Mouse (Mus musculus) urinary bladder, adult 18-20 months (tissue): ENCODE measurements at regions not wholly inside any gene's neighbourhood (a gene's known extent, or its start where the extent isn't known, plus 50 kb on each side); places are given as distances from the start of the nearest gene placed in this dataset.

Source experiments
- DNase-seq, 2 experiments: peaks; one replicate each; pipeline ENCODE4 v3.0.0; 2022; ENCODE audit warnings: low spot score in 2 of 2, mixed read lengths in 2 of 2

DNA sequence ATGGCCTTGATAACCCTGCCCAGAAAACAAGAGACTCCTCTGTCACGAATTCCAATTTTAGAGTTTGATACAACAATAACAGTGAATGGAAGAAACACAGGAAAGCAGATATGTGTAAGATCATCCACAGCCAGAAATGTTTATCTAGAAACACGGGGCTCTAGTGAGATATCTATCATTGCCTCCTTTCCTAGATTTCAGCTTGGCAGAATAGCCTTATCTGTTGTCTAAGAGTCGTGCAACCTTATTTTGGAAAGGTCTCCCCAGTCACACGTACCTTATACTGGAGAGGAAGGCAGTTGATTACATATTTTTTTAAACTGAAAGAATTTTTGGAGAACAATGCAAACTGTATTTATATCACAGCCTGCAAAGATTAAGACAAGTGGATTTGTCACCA, 61.6 kb downstream of the Gm10295 start:
- no peak for DNase-seq

DNA sequence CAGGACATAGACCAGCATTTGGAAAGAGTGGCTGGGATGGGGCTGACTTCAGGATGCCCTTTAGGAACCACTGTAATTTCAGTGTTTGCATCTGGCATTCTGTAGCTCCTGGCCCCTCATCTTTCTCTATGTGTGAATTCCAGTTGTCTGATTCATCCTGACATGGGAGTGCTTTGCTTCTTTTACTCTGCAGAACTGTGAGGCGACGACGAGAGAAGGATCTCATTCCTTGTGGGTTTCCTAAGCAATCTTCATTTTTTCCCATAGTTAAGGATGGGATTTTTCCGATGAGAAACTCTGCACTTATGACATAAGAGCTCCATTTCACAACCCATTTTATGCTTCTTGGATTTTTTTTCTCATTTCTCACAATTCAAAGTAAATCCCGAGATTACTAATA, 62.0 kb downstream of the Gm10295 start:
- no peak for DNase-seq

DNA sequence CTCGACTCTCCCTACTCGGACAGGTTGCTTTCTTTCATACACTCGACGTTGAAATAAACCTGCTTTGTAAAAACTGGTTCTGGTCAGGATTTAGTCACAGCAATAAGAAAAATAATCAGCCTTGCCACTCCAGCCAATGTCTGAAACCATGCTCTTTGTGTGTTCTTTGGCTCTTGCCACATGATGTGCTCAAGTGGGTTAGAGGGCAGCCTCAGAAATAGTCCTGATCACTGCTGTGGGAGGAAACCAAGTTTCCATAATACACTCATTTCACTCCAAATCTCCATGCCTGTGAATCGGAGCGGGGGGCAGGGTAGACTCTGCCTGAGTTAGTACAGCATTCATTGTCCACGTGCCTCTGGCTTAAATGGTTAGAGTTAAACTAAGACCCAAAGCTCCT, 63.8 kb downstream of the Gm10295 start:
- no peak for DNase-seq

DNA sequence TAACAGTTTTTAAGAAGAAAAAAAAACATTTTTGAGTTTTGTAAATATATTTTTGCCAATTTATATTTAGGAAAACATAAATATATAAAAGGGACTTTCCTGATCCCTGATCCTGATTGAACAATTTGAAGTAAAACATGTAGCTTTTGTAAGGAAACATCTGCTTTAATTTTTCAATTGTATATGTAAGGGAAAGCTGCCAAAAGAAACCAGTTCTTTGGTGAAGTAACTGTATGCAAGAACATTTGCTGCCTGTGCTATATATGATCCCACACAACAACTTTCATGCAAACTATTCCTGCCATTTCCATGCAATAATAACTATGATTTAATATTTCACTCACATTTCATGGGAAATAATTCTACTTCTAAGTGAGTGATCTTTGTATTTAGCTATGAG, 67.0 kb downstream of the Gm10295 start:
- DNase-seq = no peak

DNA sequence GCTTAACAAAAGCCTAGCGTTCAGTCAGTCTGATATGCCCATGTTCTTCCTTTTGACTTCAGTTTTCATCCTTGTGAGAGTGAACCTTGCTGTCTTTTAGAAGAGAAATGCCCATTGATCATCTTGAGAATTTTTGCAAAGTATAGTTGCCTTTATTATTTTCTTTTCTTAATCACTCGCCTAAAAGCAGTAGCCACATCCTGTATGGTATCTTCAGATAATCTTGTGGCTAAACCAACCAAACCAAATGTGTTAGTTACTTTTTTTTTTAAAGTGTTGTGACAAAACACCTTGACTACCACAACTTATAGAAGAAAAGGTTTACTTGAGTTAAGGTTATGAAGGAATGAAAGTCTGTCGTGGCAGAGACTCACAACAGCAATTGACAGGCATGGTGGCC, 67.9 kb downstream of the Gm10295 start:
- DNase-seq = no peak

DNA sequence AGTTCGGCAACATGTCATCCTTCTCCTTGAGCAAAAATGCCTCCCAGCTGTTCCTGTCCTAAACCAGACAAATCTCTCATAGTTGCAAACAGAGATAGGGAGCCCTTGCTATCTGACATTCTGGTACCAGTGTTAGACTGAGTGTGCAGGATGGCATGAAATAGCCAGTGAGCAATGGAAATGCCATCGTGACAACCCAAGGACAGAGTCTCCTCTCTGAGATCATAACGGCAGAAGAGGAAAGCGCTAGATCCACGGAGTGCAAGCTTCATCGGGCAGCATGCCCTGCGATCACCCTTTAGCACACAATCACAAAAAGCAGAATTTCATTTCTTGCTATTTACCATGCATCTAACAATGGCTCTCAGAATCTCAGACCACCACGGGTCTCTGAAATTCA, 85.2 kb downstream of the Gm10295 start:
- DNase-seq = no peak

DNA sequence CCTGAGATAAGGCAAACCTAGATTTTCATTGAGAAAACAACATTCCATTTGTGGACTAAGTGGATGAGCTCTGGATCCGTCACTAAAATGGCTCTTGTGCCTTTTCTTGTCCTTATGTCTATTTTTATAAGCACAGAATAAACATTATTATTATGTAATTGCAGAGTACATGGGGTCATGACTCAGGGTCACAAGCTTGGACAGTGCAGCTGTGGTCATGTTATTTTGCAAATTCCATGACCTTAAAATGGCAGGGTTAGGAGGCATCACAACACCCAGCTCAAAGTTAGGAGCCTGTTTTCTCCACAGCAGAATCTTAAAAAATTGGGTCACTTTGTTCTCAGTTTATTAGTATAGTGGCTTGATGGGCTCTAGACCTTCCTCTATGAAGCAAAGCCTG, 87.2 kb downstream of the Gm10295 start:
- DNase-seq = no peak

DNA sequence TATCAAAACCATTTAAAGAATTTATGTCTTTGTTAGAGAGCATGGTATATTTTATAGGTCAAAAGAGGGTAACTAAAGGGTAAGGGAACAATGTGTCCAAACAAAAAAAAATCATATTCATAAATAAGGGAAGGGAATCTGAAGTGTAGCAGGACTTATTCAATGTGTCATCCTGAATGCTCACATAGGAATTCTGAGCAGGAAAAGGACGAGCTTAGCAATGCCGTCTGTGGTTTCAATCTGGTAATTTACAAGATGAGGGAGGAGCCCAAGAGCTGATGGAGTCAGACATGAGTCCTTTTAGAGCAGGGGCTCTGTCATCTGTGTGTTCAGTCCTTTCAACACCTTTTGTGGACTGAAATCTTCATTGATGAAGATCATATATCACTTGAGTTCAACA, 101.6 kb downstream of the Gm10295 start:
- no peak for DNase-seq

DNA sequence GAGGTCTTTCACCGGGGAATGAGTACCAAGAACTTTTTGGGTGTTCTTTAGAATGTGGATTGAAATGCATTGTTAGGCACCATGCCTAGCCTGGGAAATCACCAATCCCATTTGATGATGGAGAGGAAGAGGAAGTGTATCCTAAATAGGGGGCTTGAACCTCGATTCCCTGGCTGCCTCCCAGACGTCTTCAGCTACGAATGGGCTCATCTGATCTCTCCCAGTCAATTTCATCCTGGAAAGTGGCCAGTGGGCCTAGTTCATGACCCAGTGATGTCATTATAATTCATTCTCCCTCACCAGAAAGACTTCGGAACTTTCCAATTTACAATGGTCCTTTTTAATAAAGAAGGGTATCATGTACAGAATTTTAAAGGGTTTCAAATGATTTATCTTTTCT, 102.1 kb downstream of the Gm10295 start:
- no peak for DNase-seq

DNA sequence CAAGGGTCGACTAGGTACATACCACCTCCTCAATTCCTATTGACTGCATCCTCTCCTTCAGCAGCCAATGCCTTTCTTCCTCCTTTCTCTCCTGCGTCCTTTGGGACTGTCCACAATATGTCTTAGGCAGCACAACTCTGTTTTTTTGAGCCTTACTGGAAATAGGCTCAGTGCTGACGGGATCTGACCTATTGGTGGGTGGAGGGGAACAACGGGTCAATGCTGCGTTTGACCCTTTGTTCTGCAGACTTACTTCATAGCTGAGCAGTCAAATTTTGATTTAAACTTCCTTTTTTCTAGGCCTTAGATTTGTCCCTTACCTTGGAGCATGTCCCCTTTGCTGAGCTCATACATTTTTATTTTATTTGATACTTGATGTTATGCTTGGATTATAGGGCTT, 103.4 kb downstream of the Gm10295 start:
- DNase-seq = no peak

DNA sequence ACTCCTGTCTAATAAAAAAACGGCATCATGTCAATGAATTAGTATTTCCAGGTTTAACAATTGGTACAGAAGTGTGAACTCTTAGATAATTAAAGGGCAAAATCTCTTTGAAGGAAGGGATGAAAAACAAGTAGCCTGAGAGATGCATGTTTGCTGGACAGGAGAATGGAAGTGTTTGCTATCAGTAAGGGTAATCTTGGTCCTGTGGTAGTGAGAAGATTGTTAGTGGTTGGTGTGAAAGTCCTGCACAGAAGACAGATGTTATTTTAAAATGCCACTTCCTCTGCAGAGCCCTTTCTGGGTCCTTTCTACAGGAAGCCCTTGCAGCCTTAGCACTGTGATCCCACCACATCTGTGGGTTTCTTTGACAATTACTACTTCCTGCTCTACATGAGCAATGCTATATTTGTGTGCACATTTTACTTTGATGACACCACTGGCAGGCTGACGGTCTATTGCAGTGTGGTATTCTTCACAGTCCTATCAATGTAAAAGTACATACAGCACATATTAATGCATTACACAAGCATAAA, 108.8 kb downstream of the Gm10295 start:
- no peak for DNase-seq

DNA sequence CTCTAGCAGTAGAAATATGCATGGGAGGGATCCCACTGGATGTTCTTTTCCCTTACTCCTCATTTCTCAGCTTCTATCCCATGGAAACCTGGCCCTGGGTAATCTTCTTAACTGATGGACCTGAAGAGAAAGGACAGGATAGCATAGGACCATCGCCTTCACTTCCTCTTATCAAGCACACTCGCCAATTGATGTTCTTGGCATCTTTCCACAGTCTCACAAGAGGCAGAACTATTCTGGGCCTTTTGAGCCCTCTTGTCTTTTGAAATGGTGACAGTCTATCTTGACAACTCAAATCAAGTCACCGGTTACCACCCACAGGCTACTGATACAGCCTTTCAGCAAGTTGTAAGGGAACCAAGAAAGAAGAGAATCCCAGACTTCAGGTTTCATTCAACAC, 112.1 kb downstream of the Gm10295 start:
- no peak for DNase-seq

DNA sequence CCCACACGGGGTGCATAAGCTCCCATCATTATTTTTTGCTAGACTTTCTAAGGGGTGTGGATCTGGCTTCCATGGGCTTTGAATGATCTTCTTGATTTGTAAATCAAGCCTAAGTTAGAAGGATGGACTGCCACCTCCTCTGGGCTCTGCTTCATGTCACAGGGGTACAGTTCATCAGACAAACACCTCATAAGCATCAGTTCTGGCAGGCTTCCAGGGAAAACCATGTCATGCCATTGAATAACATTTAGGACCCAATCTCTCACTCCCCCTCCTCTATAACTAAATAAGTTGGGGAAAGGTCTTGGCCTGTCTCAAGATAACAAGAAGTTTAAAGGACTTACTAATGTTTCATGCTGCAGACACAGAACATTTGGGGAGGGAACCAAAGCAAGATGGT, 115.0 kb downstream of the Gm10295 start:
- DNase-seq = no peak

DNA sequence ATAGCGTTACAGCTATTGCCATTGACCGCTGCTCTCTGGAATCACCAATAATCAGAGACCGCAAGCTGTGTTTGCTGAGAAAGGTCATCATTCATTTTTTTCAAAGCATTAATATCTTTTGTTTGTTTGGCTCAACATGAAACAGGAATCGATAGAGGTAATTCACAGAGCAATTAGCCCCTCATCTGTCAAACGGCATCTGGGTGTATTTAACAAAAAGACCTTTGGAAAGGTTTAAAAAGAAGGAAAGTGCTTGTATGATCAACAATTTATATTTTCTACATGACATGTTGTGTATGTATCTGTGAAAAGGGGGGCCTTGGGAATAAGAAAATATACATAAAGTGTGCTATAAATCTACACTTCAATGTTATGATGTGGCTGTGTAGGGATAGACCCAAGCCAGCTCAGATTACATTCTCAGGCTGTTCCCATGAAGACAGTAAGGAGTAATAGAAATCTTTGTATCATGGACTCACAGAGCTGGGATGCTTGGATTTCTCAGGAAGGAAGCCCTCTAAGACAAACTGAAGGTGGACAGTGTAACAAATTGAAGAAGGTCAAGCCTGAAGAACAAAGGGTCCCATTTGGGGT, 117.0 kb downstream of the Gm10295 start:
- DNase-seq = no peak

DNA sequence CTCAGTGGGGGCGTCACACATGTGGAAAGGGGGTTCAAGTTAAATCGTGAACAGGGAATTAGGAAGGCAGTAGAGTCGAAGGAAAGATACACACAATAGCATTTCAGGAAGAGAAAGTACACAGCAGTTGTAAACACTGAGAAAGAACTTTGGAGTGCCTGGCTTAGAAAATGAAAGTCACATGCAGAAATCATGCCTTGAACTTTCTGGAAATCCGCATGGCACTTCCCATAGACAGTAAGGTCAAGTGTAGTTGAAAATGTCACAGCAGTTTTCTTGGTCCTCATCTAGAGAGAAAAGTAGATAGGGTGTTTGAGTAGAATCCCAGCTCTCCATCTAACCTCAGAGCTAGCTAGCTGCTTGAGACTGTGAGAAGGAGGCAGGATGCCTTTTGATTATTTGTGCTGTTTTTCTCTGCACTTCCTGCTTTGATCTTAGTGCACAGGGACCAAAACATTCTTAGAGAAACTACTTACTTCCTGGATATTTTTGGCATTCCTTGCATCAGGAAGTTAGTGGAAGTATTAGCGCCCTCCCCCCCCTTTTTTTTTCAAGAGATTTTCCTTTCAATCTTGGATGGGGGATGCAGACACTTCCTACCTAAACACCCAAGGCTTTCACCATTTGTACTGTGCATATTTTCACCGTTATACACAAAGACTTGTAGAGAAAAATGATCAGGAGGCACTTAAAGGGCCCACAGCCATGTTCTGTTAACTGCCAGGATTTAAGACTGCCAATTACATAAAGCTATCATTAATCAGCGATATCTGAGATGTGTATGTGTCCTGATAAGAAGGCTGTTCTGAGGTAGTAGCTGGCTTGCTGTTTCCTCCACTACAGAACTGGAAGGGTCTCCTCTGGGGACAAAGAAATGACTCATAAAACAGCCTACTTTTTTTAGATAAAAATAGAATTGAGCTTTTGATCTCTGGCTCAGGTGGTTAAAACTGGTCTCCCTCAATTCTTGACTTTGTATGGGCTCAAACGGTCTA, 118.2 kb downstream of the Gm10295 start:
- no peak for DNase-seq

DNA sequence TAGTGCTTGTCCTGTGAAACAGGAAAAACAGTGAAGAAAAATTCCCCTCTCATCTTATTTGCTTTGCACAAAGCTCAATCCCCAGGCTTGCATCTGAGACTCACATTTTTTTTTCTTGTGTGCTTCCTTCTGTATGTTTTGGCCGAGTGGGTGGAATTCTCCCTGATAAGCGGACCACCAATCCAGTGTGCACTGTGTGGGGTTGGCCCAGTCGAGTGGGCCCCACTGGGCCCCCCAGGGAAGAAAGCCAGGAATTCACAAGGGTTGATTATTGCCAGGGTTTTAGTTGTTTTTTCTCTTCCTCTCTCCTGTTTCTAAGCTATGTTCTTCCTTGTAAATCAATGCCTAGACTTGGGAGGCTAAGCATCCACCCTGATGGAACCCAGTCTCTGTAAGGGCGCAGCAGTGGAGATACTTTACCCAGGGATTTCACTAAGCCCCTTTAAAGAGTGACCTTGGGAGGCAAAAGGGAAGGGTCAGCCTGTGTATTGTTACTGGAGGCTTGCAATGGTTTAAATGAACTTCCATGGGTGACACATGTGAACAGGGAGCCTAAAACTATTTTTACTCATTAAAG, 120.3 kb downstream of the Gm10295 start:
- no peak for DNase-seq

DNA sequence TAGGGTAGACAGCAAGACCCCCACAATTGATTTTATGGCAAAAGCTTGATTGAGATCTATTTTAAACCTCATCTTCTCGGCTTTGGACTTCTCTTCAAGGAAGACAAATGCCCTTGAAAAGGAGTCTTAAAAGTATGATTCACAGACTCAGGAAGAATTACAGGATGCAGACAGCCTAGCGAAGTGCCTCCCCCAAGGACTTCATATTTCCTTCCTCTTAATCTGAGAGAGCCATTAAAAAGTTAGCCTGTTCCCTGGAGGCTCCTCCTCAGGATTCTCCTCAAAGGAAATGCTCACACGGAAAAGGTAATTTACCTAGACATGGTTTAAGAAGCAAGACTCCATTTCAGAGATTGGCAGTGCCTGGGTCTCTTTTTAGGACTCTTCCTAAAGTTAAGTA, 122.1 kb downstream of the Gm10295 start:
- no peak for DNase-seq

DNA sequence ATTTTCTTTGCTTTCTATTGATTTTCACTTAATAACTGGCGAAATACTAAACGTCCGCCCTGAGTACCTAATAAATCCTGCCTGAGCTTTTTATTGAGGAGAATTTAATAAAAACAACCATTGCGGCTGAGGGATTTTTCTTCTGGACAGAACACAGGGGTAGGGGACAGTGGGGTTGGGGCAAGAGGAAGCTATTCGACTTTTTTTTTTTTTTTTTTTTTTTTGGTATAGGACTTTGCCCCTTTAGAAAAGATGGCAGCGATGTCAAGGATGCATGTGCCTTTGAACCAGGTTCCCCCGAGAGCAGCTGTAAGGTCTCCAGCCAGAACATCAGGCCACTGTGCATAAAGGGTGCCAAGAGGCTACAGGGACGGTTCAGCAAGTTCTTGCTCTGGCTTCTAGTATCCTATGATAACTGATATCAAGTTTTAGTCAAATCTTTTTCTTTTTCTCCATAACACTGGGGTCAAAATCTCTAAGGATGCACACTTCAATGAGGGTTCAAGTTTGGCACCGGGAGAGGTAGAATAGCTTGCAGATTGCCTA, 126.9 kb downstream of the Gm10295 start:
- no peak for DNase-seq

DNA sequence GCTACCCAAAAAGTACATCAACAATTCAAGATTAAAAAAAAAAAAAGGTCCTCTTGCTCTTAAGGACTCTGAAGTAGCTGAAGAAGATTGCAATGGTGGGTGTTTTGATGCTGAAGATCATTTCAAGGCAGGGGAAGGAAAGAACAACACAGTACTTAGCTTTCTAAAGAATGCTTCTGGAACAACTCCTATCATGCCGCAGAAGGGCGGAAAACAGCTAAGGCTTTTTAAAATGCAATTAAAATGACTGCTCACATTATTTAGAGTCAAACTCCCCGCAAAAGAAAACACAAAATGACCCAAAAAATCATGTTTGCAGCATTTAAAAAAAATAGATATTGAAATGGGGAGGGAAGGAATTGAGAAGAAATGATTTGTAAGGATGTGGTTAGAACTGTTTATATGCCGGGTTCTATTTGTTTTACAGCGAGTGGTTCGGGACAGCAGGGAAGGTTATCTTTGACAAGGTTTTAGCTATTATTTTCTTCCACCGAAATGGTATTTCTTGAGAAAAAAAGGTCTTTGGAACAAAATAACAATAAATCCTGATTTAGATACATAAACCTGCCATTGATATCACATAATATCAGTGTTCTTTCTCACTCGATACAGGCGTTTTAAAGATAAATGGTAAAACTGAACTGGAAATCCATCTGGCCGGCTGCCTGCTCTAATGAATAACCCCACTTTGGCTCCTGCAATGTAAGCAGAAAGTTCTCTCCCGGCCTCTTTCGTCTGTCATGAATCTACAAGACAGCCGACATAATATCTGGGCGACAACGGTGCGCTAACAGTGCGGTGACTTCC, 127.6 kb downstream of the Gm10295 start:
- peak in 1 of 2 experiments; percentile 33 for DNase-seq

DNA sequence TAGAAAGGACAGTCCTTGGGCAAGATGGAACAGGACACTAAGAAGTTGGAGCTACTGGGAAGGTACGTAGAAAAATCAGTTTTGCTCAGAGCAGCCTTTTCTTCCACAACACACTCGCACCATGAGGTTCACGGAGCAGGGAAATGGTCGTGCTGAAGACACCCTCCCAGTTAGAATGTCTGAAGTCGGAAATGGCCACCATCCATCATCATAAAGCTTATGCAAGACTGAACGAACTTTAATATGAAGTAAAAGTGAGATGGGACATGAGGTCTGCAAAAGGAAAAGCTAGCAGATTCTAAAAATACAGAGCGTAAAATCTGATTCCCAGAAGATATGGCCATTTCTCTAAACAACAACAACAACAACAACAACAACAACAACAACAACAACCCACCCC, 133.9 kb downstream of the Gm10295 start:
- no peak for DNase-seq

DNA sequence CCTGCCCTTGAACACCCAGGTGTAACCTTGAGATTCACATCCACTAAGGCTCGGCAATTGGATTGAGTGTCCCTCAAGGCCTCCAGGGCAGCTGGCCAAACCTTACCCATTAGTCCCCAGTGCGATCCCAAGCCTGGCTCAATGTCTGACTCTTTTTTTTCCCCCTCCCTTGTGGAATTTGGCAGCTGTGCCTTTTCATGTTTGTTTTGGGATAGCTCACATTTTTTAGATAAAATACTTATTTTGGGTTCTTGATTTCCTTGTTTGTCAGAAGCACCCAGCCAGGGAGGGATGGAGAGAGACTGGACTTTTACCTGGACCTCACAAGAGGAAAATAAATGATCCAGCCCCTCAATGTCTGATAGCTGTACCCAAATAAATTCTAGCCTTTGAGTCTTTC, 134.5 kb downstream of the Gm10295 start:
- DNase-seq = no peak
